Mouse (Mus musculus) neural tube, embryonic 11.5 days (tissue): ENCODE data around the gene Flrt1. TPM values are rescaled to one million over a fixed set of nuclear protein-coding genes. Genes with fewer than 3 reads are reported as not detected.

Source experiments
- ATAC-seq: fragments of 200-750 bp; cut with Nextera tagmentation; 2 replicates; pipeline ENCODE4 v1.8.0; 2017; ENCODE audit warnings: moderate number of reproducible peaks, mild to moderate bottlenecking, moderate TSS enrichment, moderate library complexity; ENCODE audit not compliant: insufficient read depth, low FRiP score, low TSS enrichment
- DNase-seq: peaks from one replicate; pipeline ENCODE4 v3.0.0-alpha.2; 2015; ENCODE audit warnings: low spot score
- H3K27ac ChIP-seq: fragments of 300-500 bp; sonication (generic); 2 replicates; pipeline ENCODE4 v1.5.1; 2014; ENCODE audit warnings: low read depth, mild to moderate bottlenecking, low read length
- H3K27me3 ChIP-seq: fragments of 300-500 bp; sonication (generic); 2 replicates; pipeline ENCODE4 v1.6.1; 2014; ENCODE audit warnings: mild to moderate bottlenecking, low read length, mixed read lengths; ENCODE audit not compliant: control insufficient read depth, insufficient read depth
- H3K36me3 ChIP-seq: fragments of 300-500 bp; sonication (generic); 2 replicates; pipeline ENCODE4 v1.6.1; 2014; ENCODE audit warnings: mild to moderate bottlenecking, low read length, moderate library complexity, mixed read lengths; ENCODE audit not compliant: control insufficient read depth, insufficient read depth
- H3K4me1 ChIP-seq: fragments of 300-500 bp; sonication (generic); 2 replicates; pipeline ENCODE4 v1.6.1; 2014; ENCODE audit warnings: low read length, mixed read lengths; ENCODE audit not compliant: control insufficient read depth, insufficient read depth
- H3K4me2 ChIP-seq: fragments of 300-500 bp; sonication (generic); 2 replicates; pipeline ENCODE4 v1.6.1; 2014; ENCODE audit warnings: low read depth, mild to moderate bottlenecking, moderate library complexity
- H3K4me3 ChIP-seq: fragments of 300-500 bp; sonication (generic); 2 replicates; pipeline ENCODE4 v1.5.1; 2014; ENCODE audit warnings: low read depth, low read length
- H3K9ac ChIP-seq: fragments of 300-500 bp; sonication (generic); 2 replicates; pipeline ENCODE4 v1.6.1; 2014; ENCODE audit warnings: mild to moderate bottlenecking, low read length
- H3K9me3 ChIP-seq: fragments of 300-500 bp; sonication (generic); 2 replicates; pipeline ENCODE4 v1.6.1; 2016; ENCODE audit warnings: low read length; ENCODE audit not compliant: control insufficient read depth
- WGBS: fragments of 180-500 bp; shearing (Covaris S2); extraction: QIAGEN DNeasy Blood & Tissue Kit; methylation state at CpG from one replicate; pipeline ENCODE4 v1.1.7; 2014; 5-methylcytosine and 5-hydroxymethylcytosine counted together
- polyA plus RNA-seq: library from polyadenylated mRNA; unstranded; fragments of >200 nt; fragmentation: Nextera tagmentation; extraction: Ambion mirVana; gene quantifications from 2 replicates; pipeline ENCODE4 v1.2.1, GENCODE M21; 2014

Gene Flrt1
- polyA plus RNA-seq, 1 experiment from 2014 or later = 7.5 TPM

DNA sequence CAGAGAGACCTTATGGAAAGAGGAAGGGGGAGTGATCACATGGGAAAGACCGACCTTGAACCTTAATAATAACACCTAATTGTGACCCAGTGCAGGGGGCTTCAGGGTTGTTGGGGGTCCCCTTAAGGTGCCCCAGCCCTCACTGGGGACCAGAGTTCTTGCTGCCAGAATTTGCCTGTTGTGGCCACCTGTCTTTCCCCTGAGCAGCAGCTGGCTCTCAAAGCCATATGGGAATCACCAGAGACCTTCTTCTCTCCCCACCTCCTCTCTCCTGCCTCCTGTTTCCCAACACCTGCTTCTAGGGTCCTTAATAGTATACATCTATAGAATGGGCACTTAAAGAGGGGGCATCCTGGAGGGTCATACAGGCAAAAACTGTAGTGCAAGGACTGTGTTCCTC is 20.7 kb upstream of the Flrt1 start:
- Histone ChIP-seq H3K4me1 (peaks cover 3% of the 10 kb centered on the region; the same call in 1 of the 2 replicates), H3K4me2 (no peak overlapping the region), H3K9ac (no peak overlapping the region), H3K36me3 (no peaks in the 10 kb centered on the region), H3K27me3 (no peaks in the 10 kb centered on the region), H3K4me3 (no peak overlapping the region), H3K27ac (no peak overlapping the region), H3K9me3 (no peaks in the 10 kb centered on the region)
- DNase-seq = no peak
- 70% methylated on average over 1 of the region's 1 CpGs for WGBS
- no peak for ATAC-seq

DNA sequence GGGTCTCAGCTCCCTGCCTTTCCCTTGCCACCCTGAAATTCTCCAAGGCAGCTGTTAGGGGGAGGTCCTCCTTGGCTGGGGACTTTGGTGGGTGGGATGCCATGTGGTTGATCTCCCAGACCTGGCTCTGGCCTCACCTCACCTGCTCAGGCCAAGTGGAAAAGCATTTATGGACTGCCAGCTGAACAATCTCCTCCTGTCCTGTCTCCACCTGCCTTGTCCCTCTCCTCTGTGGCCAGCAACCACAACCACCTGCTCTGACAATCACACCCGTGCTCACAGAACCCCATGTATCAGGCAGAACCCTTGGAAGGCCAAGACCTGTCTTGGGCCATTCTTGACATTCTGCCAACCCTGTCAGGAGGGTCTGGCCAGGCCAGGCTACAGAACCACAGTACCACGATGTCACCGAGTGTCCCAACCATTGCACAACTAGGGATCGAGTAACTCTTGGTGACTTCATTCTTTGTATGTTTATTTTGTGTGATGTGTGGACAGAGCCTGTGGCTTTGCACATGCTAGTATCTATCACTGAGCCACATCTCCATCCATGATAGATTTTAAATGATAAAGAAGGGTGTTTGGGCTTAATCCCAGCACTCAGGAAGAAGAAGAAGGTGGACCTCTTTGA is 20.1 kb upstream of the Flrt1 start:
- ATAC-seq = no peak
- Histone ChIP-seq H3K9me3 (no peaks in the 10 kb centered on the region), H3K36me3 (no peaks in the 10 kb centered on the region), H3K27me3 (no peaks in the 10 kb centered on the region), H3K27ac (no peak overlapping the region), H3K4me1 (peaks cover 7% of the 10 kb centered on the region; the same call in 1 of the 2 replicates), H3K4me2 (no peak overlapping the region), H3K9ac (no peak overlapping the region), H3K4me3 (no peak overlapping the region)
- WGBS = 87% methylated on average over 4 of the region's 4 CpGs
- no peak for DNase-seq

DNA sequence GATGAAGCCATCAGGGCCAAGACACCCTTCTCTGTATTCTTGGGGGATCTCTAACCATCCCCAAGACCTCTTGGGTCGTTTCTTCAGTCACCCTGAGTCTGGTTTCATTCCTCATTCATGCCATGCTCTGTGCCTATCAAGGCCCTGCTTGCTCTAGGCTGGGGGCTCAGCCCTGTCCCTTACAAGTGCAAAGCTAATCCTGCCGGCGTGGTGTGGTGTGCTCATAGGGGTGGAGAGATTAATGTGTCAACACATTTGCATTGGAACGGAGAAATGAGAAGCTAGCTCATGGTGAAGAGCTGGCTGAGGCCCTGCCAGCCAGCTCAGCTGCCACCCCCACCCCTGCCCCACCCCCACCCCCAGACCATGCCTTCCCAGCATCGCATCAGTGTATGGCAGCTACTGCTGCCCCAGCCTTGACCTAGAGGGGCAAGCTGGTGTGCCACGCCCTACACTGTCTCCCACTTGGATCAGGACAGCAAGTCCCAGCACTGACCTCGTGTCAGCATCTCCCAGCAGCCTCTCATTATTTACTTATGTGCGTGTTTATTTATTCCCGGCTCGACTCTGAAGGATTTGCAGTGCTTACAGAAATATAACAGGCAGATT is 17.3 kb upstream of the Flrt1 start:
- Histone ChIP-seq H3K27ac (no peak overlapping the region), H3K4me3 (no peak overlapping the region), H3K4me2 (no peak overlapping the region), H3K9me3 (no peaks in the 10 kb centered on the region), H3K36me3 (no peaks in the 10 kb centered on the region), H3K9ac (no peak overlapping the region), H3K4me1 (peaks cover 4% of the 10 kb centered on the region; the same call in 1 of the 2 replicates), H3K27me3 (no peaks in the 10 kb centered on the region)
- no peak for ATAC-seq
- 43% methylated on average over 10 of the region's 10 CpGs for WGBS
- no peak for DNase-seq

DNA sequence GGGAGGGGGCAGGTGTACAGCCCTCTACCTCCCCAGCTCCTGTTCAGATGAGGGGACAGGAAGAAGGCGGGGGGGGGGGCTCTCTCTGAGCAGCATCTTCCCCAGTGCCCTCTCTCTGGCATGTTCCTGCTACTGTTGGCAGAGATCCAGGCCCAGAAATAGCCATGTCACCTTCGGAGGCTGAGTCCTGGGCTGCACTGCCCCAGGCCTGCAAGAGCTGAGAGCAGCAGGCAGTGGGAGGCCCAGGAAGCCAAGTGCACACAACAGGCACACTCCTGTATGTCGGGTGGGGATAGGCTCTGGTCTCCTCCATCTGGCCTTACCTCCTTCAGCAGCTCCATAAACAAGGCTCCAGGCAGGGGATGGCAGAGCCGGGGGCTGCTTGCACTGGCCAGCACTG is 16.7 kb upstream of the Flrt1 start:
- no peaks in the 10 kb centered on the region for H3K27me3 ChIP-seq
- H3K27ac ChIP-seq = no peak overlapping the region
- DNase-seq (no peak), ATAC-seq (no peak)
- peaks cover 4% of the 10 kb centered on the region; the same call in 1 of the 2 replicates for H3K4me1 ChIP-seq
- no peaks in the 10 kb centered on the region for H3K9me3 ChIP-seq
- no peak overlapping the region for H3K9ac ChIP-seq
- no peak overlapping the region for H3K4me2 ChIP-seq
- H3K4me3 ChIP-seq = no peak overlapping the region
- 61% methylated on average over 4 of the region's 4 CpGs for WGBS
- H3K36me3 ChIP-seq = no peaks in the 10 kb centered on the region

DNA sequence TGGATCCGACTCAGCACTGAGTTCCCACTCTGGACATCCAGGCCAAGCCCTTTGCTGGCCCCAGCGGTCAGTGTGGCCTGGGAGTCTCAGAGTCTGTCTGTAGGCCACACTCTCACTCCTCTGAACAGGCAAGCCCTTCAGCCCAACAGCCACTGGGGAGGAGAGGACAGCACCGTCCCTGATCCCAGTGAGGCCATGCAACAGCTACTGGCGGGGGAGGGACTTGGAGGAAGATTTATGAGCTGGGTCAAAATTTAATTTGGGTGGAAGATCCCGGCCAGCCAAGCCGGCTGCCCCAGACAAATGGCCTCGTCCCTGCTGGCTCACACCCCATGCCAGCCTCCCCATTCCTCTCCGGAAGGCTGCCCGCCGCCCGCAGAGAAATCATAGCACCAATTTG is 15.7 kb upstream of the Flrt1 start:
- ATAC-seq (no peak), DNase-seq (no peak)
- 43% methylated on average over 11 of the region's 11 CpGs for WGBS
- H3K36me3 ChIP-seq = no peaks in the 10 kb centered on the region
- no peaks in the 10 kb centered on the region for H3K9me3 ChIP-seq
- no peak overlapping the region for H3K9ac ChIP-seq
- no peak overlapping the region for H3K4me2 ChIP-seq
- H3K4me1 ChIP-seq = peaks cover 13% of the 10 kb centered on the region
- H3K27ac ChIP-seq = no peak overlapping the region
- no peaks in the 10 kb centered on the region for H3K27me3 ChIP-seq
- H3K4me3 ChIP-seq = no peak overlapping the region

DNA sequence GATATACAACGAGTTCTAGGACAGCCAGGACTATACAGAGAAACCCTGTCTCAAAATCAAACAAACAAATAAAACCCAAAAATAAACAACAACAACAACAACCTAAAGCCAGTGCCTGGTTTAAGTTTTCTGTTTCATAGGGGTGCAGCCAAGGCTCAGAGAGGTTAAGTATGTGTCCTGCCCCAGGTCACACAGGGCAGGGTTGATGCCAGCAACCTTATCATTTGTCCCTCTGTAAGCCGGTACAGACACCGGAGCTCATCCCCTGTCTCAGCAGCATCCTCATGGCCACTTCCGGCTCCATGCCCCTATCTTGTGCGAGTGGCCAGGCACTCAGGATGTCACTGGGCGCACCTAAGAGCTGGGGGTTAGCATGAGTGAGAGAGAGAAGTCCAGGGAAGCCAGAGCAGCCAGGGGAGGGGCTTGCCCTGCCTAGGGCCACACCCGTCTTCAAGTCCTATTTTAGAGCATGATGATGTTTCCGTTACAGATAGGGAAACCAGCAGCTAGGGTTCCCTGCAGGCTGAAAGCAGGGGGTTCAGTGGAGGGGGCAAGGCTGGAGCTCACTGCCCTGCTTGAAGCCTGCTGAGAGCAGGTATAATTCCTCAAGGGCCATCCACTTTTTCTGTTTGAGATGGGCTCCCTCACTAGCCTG is 12.3 kb upstream of the Flrt1 start:
- Histone ChIP-seq H3K36me3 (no peaks in the 10 kb centered on the region), H3K27ac (no peak overlapping the region), H3K27me3 (no peaks in the 10 kb centered on the region), H3K9ac (no peak overlapping the region), H3K4me3 (no peak overlapping the region), H3K9me3 (no peaks in the 10 kb centered on the region), H3K4me2 (no peak overlapping the region), H3K4me1 (peaks cover 21% of the 10 kb centered on the region)
- WGBS = 74% methylated on average over 8 of the region's 8 CpGs
- ATAC-seq (no peak), DNase-seq (no peak)

DNA sequence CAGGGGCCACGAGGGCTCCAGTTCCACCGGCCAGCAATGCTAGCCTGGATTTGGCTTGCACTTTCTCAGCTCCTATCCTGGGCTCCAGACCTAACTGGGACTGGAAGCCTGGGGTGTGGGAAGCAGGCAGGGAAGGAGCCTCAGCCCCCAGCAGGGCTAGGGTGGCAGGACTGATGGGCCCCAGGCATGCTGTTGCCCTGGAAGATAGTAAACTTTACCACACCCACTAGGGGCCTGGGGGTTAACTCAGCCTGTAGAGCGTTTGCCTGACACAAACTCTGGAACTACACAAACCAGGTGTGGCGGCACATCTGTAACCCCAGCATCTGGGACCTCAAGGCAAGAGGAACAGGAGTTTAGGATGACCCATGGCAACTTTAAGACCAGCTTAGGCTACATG is 11.6 kb upstream of the Flrt1 start:
- 63% methylated on average over 4 of the region's 4 CpGs for WGBS
- no peaks in the 10 kb centered on the region for H3K27me3 ChIP-seq

DNA sequence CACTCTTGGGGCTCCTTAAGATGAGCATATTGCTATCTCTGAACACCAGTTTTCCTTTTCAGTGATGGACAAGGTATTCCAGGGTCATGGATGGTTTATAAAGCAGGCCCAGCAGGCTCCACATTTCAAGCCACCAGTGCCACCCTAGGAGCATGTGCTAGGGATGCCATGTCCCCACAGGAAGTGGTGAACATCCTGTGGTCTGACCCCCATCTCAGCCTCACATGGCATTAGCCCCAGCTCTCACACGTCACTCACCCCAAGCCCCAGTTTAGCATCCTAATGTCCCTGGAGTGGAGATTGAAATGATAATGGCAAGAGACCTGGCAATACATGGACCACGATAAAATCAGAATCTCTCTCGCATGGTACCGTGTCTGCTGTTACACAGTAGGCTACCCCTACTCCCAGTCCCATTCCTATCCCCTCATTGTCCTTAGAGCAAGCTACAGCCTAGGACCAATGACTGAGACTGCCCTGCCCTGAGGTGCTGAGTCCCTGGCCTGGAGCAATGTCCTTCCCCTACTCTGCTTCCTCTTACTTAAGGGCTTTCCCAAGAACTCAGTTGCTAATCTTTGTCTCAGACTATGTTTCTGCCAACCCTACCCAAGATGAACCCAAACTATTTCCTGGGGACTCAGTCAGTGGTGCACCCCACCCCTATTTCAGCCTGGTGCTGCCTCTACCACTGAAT is 10.7 kb upstream of the Flrt1 start:
- H3K27me3 ChIP-seq = peaks cover 3% of the 10 kb centered on the region; the same call in 1 of the 2 replicates
- no peak overlapping the region for H3K4me3 ChIP-seq
- no peaks in the 10 kb centered on the region for H3K36me3 ChIP-seq
- DNase-seq (no peak), ATAC-seq (no peak)
- 85% methylated on average over 4 of the region's 4 CpGs for WGBS
- no peak overlapping the region for H3K9ac ChIP-seq
- H3K9me3 ChIP-seq = no peaks in the 10 kb centered on the region
- H3K4me2 ChIP-seq = no peak overlapping the region
- H3K27ac ChIP-seq = no peak overlapping the region
- H3K4me1 ChIP-seq = peaks cover 21% of the 10 kb centered on the region

More for the DNA sequence above, 11.6 kb upstream of the Flrt1 start:
- Histone ChIP-seq H3K9ac (no peak overlapping the region), H3K9me3 (no peaks in the 10 kb centered on the region), H3K4me3 (no peak overlapping the region), H3K36me3 (no peaks in the 10 kb centered on the region), H3K27ac (no peak overlapping the region), H3K4me1 (peaks cover 21% of the 10 kb centered on the region), H3K4me2 (no peak overlapping the region)
- DNase-seq (no peak), ATAC-seq (no peak)
